Mouse (Mus musculus): ENCODE results near the gene Fkbp15.

DNA sequence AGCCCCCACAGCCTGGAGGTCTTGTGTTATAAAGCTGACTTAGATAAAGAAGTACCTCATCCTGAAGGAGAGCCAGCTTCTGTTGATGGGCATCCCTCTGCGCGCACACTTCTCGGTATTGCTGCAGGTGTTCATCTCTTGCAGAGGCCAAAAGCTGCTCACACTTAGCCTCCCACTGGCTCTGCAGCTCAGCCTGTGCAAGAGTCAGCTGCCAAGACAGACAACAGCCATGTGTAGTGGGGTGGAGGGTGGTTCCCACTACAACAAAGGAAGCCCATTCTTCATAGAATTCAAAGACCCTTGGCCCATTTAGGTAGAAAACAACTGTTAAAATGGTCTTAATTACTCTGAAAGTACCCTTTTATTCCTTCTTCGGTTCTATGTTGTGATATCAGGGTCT lies 53.5 kb downstream of the Fkbp15 start:
- TF ChIP-seq POLR2A (IDR thresholded peaks at IDR 0.05; ENCODE audit: low read depth, low read length) (no peak), CTCF (IDR thresholded peaks at IDR 0.05; ENCODE audit: extremely low read depth, insufficient read length, insufficient replicate concordance, low read depth, low read length) (no peak)

Data from small intestine, adult 2 months (tissue).